Mouse (Mus musculus) gastrocnemius, adult 2 months (tissue): ENCODE results near the gene Rsad2. TPM values are rescaled to one million over a fixed set of nuclear protein-coding genes. Genes with fewer than 3 reads are reported as not detected.
A peak's percentile ranks its signal among the peaks of the same experiment; 100 is the strongest.
"Not testable (repeated sequence)": the region's sequence is repeated elsewhere in the genome, so short reads cannot be mapped to it uniquely, and the experiment has no call there.

Source experiments
- DNase-seq: peaks from one replicate; pipeline ENCODE4 v3.0.0; 2022
- H3K27ac ChIP-seq: fragments of 200-600 bp; 2 replicates; pipeline ENCODE4 v1.8.1; 2022; ENCODE audit warnings: mild to moderate bottlenecking
- H3K4me3 ChIP-seq: fragments of 200-600 bp; 2 replicates; pipeline ENCODE4 v1.8.1; 2022; ENCODE audit warnings: mild to moderate bottlenecking, moderate library complexity
- CTCF ChIP-seq: fragments of 200-600 bp; IDR thresholded peaks from 2 replicates; pipeline ENCODE4 v1.8.1; 2022; ENCODE audit warnings: antibody characterized with exemption, mild to moderate bottlenecking, moderate library complexity
- intact Hi-C: fragments of 180-260 bp; cut with DNase I; formaldehyde crosslinking; loops from one replicate; pipeline ENCODE4 v1.15.1; 2025
- long read RNA-seq, 2 experiments: library from polyadenylated mRNA; stranded (forward); transcript quantifications; one replicate each; pipeline ENCODE4 v2.0.0; 2021
- total RNA-seq, 2 experiments: library from RNA; stranded (reverse); gene quantifications; 2 replicates each; pipeline ENCODE4 v1.2.3; 2021

Rsad2 gene
- total RNA-seq, result under 1 TPM; 0.46 to 0.53 TPM
- long read RNA-seq, experiment 1, result 0 reads
- long read RNA-seq, experiment 2, partial matches to known transcripts, result 0 of 1 reads
- long read RNA-seq, experiment 2, other reads (novel, unspliced or antisense), result 0 of 1 reads

GRCm38 (mm10) chr12:26456028-26456698 is at the start of gene Rsad2:
Gene Rsad2 (minus strand): TSS chr12:26456452.
- intact Hi-C loops, result no loop called here
- Histone ChIP-seq H3K27ac (peak within 1 kb of the TSS; percentile 79), H3K4me3 (peak within 1 kb of the TSS; percentile 65)
- peak; percentile 76 for DNase-seq
- no peak for TF ChIP-seq CTCF

DNA sequence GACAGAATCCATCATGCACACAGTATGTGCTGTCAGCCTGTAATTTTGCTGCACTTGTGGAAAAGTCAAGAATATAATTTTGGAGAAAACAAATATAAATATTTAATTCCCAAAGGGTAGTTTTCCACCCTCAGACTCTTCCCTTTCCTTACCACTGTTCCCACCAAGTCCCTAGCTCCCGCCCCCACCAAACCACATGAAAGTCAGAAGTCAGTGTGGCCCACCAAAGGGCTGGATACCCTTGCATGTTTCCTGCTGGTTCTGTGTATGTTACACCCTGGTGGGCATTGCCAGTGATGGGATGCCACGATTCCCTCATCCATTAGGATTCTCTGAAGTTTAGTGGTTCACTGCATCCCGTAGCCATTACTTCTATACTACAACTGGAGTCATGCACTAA is 44.8 kb upstream of the Rsad2 start:
- Histone ChIP-seq H3K27ac (no peak overlapping the region), H3K4me3 (no peak overlapping the region)
- intact Hi-C loops, result no loop called here
- no peak for TF ChIP-seq CTCF
- DNase-seq, result no peak

GRCm38 (mm10) chr12:26489942-26490341 is 33.7 kb upstream of the Rsad2 start:
- no peak overlapping the region for H3K27ac ChIP-seq
- TF ChIP-seq CTCF, result peak; percentile 39
- DNase-seq, result no peak
- H3K4me3 ChIP-seq, result no peak overlapping the region
- intact Hi-C loops, result no loop called here

DNA sequence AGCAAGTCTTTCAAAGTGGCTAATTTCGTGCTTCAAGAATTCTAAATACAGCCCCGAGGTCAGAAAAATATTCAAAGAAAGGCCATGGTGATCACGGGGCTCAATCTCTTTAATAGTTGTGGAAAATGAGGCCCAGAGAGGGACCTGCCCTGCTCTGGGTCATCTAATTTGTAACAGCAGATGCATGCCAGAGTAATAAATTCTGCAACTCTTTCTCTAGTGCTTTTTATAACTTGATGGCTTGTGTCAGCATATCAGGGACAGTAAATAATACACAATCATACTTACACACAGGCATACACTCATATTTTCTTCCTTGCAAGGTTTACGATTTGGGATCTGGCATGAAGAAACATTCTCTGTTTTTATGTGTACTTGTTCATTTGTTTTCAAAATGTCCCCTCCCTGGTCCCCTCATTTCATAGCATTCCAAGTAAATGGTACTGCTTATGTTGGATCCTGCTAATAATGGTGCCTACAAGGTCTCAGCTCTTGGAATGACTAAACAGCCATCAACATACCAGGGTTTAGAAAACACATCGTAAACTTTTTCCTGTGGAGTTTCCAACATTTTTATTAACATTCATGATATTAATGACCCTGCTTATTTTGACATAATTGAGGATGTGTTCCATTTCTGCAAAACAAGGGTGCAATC is 32.5 kb upstream of the Rsad2 start:
- TF ChIP-seq CTCF, result no peak
- no peak for DNase-seq
- peak overlapping the region; percentile 9; the same call in 1 of the 2 replicates for H3K27ac ChIP-seq
- intact Hi-C loops, result no loop called here
- peak overlapping the region; percentile 33; the same call in 1 of the 2 replicates for H3K4me3 ChIP-seq

GRCm38 (mm10) chr12:26487874-26488616 is 31.8 kb upstream of the Rsad2 start:
- TF ChIP-seq CTCF, result peak; percentile 56
- intact Hi-C loops, result no loop called here
- DNase-seq, result peak; percentile 21
- peak overlapping the region; percentile 9; the same call in 1 of the 2 replicates for H3K27ac ChIP-seq
- peak overlapping the region; percentile 33; the same call in 1 of the 2 replicates for H3K4me3 ChIP-seq

DNA sequence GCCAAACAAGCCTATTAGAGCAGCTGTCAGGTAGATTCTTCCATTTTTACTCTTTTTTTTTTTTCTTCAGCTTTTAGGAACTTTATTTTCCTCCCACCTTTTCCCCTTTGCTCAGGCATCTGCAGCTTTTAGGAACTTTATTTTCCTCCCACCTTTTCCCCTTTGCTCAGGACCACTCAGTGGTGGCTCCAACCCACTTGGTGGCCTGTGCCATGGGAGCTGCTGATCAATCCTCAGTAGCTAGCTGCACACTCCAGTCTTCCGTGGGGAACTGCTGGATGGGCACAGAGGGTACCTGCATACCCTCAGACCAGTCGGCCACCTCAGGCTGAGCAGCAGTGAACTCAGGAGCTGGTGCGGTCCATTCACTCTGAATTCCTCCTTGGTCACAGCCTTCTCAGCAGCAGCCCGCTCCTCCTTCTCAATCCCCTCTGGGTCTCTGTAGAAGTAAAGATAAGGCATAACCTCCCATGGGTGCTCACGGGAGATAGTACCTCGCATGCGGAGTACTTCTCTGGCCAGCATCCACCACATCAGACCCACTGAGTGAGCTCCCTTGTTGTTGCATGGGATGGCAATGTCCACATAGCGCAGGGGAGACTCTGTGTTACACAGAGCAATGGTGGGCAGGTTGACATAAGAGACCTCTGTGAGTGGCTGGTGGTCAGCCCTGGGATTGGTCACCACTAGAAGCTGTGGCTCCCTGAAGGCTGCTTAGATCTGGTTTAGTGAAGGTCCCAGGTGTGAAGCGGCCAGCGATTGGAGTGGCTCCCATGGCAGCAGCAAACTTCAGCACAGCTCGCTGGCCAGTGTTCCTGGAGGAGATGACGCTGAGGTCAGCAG is 29.7 kb upstream of the Rsad2 start:
- H3K4me3 ChIP-seq, H3K27ac ChIP-seq, DNase-seq, intact Hi-C loops: not testable (repeated sequence)

DNA sequence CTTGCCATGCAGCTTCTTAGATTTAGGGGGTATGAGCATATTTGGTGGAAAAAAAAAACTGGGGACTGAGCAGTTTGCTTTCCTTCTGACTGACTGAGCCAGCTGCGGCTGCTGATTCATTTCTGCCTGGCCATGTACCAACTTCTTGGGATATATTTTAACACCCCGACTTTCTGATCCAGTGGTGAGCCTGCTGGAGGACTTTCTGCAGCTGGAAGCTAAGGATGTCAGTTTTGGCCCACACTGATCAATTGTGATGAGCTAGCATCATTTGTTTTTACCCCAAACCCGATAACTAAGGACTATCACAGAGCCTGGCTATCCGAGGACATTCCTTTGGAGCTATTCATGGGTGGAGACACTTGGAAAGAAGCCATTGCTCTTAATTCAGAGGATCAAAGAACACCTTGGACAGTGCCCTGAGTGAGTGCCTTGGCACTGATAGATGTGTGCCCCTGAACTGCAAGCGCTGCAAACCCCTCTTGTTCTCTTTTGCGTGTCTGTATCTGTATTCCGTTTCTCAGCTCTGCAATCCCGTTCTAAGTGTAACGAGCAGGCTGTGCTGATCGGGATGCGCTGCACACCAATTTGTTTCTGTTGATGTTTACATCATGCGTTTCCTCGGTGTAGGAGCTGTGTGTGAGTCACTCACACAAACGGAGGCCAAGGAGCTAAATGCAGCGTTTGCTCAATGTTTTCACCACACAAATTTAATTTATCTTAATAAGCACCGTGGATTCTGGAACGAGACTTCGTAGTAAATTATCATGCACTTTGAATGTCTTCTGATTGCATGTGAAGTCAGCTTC is 22.1 kb upstream of the Rsad2 start:
- Histone ChIP-seq H3K27ac (peak overlapping the region; percentile 62), H3K4me3 (peak overlapping the region; percentile 49)
- intact Hi-C loops, result no loop called here
- TF ChIP-seq CTCF, result no peak
- peak; percentile 68 for DNase-seq

DNA sequence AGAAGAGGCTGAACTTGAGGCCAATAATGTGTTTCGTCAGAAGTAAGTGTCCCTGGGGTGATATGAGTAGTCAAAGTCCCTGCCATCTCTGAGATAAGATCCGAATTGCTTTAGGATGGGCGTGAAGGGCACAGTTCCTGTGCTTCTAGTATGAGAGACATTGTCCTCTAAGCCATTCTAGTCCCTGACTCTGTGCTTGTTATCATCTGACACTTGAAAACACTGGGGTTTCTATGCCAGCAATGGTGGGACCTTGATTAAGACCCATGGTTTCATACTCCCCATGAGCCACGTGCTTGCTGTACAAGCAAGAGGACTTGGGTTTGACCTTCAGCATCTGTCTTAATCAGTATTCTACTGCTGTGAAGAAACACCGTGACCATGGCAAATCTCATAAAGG is 20.9 kb upstream of the Rsad2 start:
- Histone ChIP-seq H3K27ac (no peak overlapping the region), H3K4me3 (no peak overlapping the region)
- intact Hi-C loops, result no loop called here
- DNase-seq, result no peak
- TF ChIP-seq CTCF, result no peak

- intact Hi-C loops, result no loop called here
- H3K27ac ChIP-seq, result no peak overlapping the region
- no peak for DNase-seq
- no peak for TF ChIP-seq CTCF
- H3K4me3 ChIP-seq, result no peak overlapping the region
Observed at GRCm38 (mm10) chr12:26473746-26474145, 17.5 kb upstream of the Rsad2 start.

GRCm38 (mm10) chr12:26472770-26473481 is 16.7 kb upstream of the Rsad2 start:
- intact Hi-C loops, result no loop called here
- Histone ChIP-seq H3K27ac (no peak overlapping the region), H3K4me3 (no peak overlapping the region)
- DNase-seq, result no peak
- TF ChIP-seq CTCF, result no peak

- Histone ChIP-seq H3K4me3 (no peak overlapping the region), H3K27ac (no peak overlapping the region)
- intact Hi-C loops, result no loop called here
- no peak for TF ChIP-seq CTCF
- no peak for DNase-seq
Observed at GRCm38 (mm10) chr12:26471376-26471775, 15.1 kb upstream of the Rsad2 start.
